Mouse (Mus musculus): Measurements from ENCODE around the gene Rcn3. TPM values are rescaled to one million over a fixed set of nuclear protein-coding genes. Genes with fewer than 3 reads are reported as not detected.

Gene Rcn3
- total RNA-seq, 2 experiments from 2014 or later: 3.8 to 4.9 TPM

Small RNA genes within 50 kb of the gene (microRNA-seq; reads per million reads assigned to microRNA genes)
- 1,446 reads per million, percentile 82 among the genes with 10 or more reads in this experiment for gene Mir150
- gene Mir5121: 5.8 reads per million, percentile 20 among the genes with 10 or more reads in this experiment

Other genes with a start within 250 kb of the Rcn3 start
- gene Akt1s1, start 243.2 kb downstream of the Rcn3 start, total RNA-seq (2021): 10 to 100 TPM; 67.7 to 73.6 TPM
- gene Tbc1d17, start 243.1 kb downstream of the Rcn3 start, total RNA-seq (2021): 10 to 100 TPM; 71.9 to 75.6 TPM
- gene Pnkp, start 235.1 kb downstream of the Rcn3 start, total RNA-seq (2021): 10 to 100 TPM; 26.8 TPM
- 100 to 1,000 TPM; 284 to 285 TPM for gene Ptov1, start 222.4 kb downstream of the Rcn3 start, total RNA-seq (2021)
- 10 to 100 TPM; 91.7 to 98.1 TPM for gene Med25, start 199.5 kb downstream of the Rcn3 start, total RNA-seq (2021)
- 10 to 100 TPM; 18.2 to 20.6 TPM for gene Fuz, start 196.1 kb downstream of the Rcn3 start, total RNA-seq (2021)
- 100 to 1,000 TPM; 346 to 355 TPM for gene Ap2a1, start 162.7 kb downstream of the Rcn3 start, total RNA-seq (2021)
- gene Tsks, start 149.0 kb downstream of the Rcn3 start, total RNA-seq (2021): 1 to 10 TPM; 1.4 to 3.4 TPM
- 10 to 100 TPM; 85.4 to 97.7 TPM for gene Cpt1c, start 117.4 kb downstream of the Rcn3 start, total RNA-seq (2021)
- gene Prmt1, start 105.7 kb downstream of the Rcn3 start, total RNA-seq (2021): 100 to 1,000 TPM; 143 to 145 TPM
- gene Irf3, start 94.6 kb downstream of the Rcn3 start, total RNA-seq (2021): 10 to 100 TPM; 29.2 to 38.7 TPM
- gene Bcl2l12, start 93.5 kb downstream of the Rcn3 start, total RNA-seq (2021): 1 to 10 TPM; 1.8 to 2.6 TPM
- gene Scaf1, start 75.9 kb downstream of the Rcn3 start, total RNA-seq (2021): 100 to 1,000 TPM; 174 to 177 TPM
- gene Rras, start 74.3 kb downstream of the Rcn3 start, total RNA-seq (2021): 10 to 100 TPM; 12.9 to 13.9 TPM
- 10 to 100 TPM; 64.9 to 75.3 TPM for gene Prr12, start 39.3 kb downstream of the Rcn3 start, total RNA-seq (2021)
- 10 to 100 TPM; 59.7 to 63.7 TPM for gene Nosip, start 29.8 kb downstream of the Rcn3 start, total RNA-seq (2021)
- gene Prrg2, start 29.5 kb downstream of the Rcn3 start, total RNA-seq (2021): 1 to 10 TPM; 5.4 to 7.4 TPM
- 10 to 100 TPM; 22.3 to 22.7 TPM for gene Fcgrt, start 11.6 kb upstream of the Rcn3 start, total RNA-seq (2021)
- gene Rps11, start 32.2 kb upstream of the Rcn3 start, total RNA-seq (2021): 100 to 1,000 TPM; 405 to 466 TPM
- 100 to 1,000 TPM; 614 to 796 TPM for gene Rpl13a, start 36.5 kb upstream of the Rcn3 start, total RNA-seq (2021)
- not detected for gene Gm45713, start 44.0 kb upstream of the Rcn3 start, total RNA-seq (2021)
- gene Flt3l, start 44.2 kb upstream of the Rcn3 start, total RNA-seq (2021): 1 to 10 TPM; 3.7 to 6.1 TPM
- gene Pih1d1, start 62.1 kb upstream of the Rcn3 start, total RNA-seq (2021): 10 to 100 TPM; 44.8 to 53.6 TPM
- gene Aldh16a1, start 62.4 kb upstream of the Rcn3 start, total RNA-seq (2021): 10 to 100 TPM; 12.2 to 21.5 TPM
- 1,000 to 10,000 TPM; 1,276 to 1,585 TPM for gene Slc17a7, start 71.7 kb upstream of the Rcn3 start, total RNA-seq (2021)
- under 1 TPM; 0.17 to 0.50 TPM for gene Gfy, start 87.3 kb upstream of the Rcn3 start, total RNA-seq (2021)
- not detected for gene Pth2, start 88.8 kb upstream of the Rcn3 start, total RNA-seq (2021)
- 1 to 10 TPM; 5.1 to 5.2 TPM for gene Ccdc155, start 112.7 kb upstream of the Rcn3 start, total RNA-seq (2021)
- gene Dkkl1, start 119.9 kb upstream of the Rcn3 start, total RNA-seq (2021): 10 to 100 TPM; 25.9 to 29.9 TPM
- 1 to 10 TPM; 3.9 to 5.6 TPM for gene Tead2, start 123.5 kb upstream of the Rcn3 start, total RNA-seq (2021)
- gene Cd37, start 146.9 kb upstream of the Rcn3 start, total RNA-seq (2021): 1 to 10 TPM; 5.0 to 5.9 TPM
- gene Slc6a16, start 148.9 kb upstream of the Rcn3 start, total RNA-seq (2021): 1 to 10 TPM; 1.2 to 1.6 TPM
- not detected for gene Slc6a21, start 185.3 kb upstream of the Rcn3 start, total RNA-seq (2021)
- 10 to 100 TPM; 18.0 to 20.9 TPM for gene Trpm4, start 241.6 kb upstream of the Rcn3 start, total RNA-seq (2021)
- under 1 TPM; 0.27 to 0.52 TPM for gene Hrc, start 243.1 kb upstream of the Rcn3 start, total RNA-seq (2021)